Mouse (Mus musculus): Measurements from ENCODE around the gene Iqsec3. TPM values are rescaled to one million over a fixed set of nuclear protein-coding genes. Genes with fewer than 3 reads are reported as not detected.
"Not testable (repeated sequence)": the region's sequence is repeated elsewhere in the genome, so short reads cannot be mapped to it uniquely, and the experiment has no call there.

Iqsec3 gene
- total RNA-seq, 2 experiments from 2014 or later = 0.51 to 0.69 TPM

DNA sequence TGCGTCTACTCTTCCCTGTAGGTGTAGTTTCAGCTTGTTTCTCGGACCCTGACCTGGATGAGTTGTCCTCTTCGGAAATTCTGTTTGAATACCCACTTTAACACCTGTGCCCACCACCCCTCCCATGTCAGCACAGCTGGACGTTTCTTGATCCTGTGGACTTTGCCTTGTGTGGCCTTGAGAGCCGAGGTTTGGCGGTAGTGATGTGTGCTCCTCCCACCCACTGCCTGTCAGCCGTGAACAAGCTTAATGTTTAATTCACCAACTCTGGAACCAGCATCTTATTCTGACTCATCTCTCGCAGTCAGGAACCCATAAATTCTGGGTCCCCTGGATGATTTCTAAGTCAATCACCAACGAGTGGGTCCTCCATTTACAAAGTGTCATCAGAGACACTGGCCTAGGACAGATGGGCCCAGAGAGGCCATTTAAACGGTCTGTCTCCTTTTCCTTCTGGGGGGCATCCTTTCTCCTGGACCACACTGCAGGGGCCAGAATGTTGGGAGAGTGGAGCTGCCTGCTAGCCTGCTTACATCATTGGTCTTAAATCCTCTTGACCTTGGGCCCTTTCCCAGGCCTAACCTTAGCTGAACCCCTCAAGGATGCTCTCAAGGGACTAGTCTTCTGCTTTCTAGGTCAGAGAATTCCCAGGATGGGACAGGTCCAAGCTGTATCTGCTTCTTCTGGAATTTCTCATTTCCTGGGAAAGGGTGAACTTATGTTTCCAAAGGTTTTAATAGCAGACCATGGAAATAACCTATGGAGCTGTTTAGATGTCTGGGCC lies 102.1 kb downstream of the Iqsec3 start:
- no peak for DNase-seq

DNA sequence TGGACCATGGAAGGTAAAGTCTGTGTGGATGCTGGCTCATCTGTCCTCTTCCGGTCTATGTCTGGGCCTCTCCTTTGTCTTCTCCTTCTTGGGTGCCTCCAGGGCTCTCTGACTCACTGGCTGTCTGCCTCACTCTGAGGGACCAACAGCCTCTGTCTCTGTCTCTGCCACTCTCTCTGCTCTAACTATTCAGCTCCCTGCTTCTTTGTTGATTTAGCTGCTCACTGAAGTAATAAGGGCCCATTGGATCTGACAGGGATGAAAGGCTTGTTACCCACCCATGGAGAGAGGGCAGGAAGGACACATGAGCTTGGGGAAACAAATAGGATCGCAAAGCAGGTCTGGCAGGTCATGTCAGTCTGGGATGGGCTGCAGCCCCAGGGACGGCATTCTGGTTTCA lies 106.4 kb downstream of the Iqsec3 start:
- intact Hi-C loops (cut with DNase I) = loop anchor here (2.0 to 5.0 kb wide), 2 partner anchors 28 to 180 kb away; no protein-coding TSS in a partner anchor
- no peak for DNase-seq

More for the DNA sequence above, 102.1 kb downstream of the Iqsec3 start:
- intact Hi-C loops (cut with DNase I) = no loop called here

DNA sequence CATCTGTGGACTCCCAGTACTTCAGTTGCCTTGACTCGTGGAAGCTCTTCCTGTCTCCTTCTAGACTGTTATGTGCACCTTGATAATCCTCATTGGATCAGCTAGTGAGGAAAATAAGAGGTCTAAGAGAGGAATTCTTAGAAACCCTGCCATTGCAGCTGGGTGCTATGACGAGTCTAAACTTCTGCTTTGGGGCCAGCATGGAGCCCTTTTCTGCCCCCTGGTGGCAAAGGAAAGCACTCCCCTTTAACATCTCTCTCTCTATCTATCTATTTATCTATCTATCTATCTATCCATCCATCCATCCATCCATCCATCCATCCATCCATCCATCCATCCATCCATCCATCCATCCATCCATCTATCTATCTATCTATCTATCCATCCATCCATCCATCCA lies 106.9 kb downstream of the Iqsec3 start:
- intact Hi-C loops (cut with DNase I) = loop anchor here (1.0 to 5.0 kb wide), 3 partner anchors 28 to 179 kb away; no protein-coding TSS in a partner anchor
- DNase-seq = not testable (repeated sequence)

DNA sequence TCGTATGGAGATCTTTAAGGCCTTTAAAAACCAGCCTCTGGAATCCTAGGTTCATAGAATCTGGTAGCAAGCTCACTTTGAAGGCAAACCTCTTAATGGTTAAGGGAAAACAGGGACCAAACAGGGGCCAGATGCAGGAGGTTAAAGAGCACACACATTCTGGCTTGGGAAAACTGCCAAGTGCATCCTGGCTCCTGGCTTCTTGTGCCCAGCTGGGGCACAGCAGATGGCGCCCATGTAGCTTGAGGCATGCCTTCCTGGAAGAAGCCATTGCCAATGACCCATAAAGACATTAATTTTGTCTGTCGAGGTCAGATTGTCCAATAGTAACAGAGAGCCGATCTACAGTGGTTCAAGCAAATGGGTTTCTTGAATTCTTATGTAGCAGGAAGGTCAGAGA lies 109.5 kb downstream of the Iqsec3 start:
- no peak for DNase-seq
- intact Hi-C loops (cut with DNase I) = no loop called here

DNA sequence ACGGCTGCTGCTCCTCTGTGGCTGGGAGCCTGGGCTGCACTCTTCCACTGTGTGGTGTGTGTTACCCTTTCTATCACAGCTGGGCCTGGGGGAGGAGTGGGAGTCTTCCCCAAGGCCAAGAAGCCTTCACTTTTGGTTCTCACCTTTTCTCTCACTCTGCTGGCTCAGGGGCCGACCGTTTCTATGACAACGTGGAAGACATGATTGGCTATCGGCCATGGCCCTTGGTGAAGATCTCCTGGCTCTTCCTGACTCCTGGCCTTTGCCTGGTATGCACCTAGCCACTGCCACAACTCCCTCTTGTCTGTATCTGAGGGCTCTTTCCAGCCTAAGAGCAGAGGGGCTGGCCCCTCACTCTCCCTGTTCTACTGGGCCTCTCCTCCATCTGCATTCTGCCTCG lies 110.4 kb downstream of the Iqsec3 start:
- intact Hi-C loops (cut with DNase I) = no loop called here
- no peak for DNase-seq

DNA sequence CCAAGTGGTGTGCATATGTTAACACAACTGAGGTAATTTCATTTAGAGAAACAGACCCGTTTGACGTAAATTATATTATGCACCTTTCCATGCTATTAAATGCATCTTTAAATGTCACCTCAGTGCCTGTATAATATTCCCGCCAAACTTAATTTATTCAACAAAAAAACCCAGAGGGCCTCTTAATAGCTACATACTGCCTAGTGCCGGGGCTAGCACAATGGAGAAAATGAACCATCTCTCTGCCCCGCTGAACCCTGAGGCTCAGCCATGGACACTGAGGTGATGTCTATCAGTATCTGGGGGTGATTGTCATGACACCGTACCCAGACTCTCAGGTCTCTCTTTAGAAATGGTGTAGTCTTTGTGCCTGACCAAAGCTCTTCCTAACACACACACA lies 116.2 kb downstream of the Iqsec3 start:
- intact Hi-C loops (cut with DNase I) = no loop called here
- no peak for DNase-seq

DNA sequence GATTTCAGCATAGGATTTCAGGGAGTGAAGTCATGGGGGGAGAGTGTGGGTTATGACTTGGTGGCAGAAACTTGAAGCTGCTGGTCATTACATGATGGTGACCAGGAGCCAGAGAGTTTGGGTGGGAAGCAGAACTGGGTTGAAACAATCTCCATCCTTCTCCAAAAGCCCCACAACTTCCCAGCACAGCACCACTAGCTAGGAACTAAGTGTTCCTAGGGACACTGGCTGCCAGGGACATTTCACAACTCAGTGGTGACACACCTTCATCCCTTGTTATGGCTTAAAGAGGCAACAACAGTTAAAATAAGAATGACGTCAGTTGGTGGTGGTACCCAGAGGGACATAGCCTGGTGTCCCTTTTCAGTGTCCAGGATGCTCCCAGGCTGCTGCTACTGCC lies 117.4 kb downstream of the Iqsec3 start:
- intact Hi-C loops (cut with DNase I) = no loop called here
- DNase-seq = peak in 1 of 2 experiments; percentile 20

DNA sequence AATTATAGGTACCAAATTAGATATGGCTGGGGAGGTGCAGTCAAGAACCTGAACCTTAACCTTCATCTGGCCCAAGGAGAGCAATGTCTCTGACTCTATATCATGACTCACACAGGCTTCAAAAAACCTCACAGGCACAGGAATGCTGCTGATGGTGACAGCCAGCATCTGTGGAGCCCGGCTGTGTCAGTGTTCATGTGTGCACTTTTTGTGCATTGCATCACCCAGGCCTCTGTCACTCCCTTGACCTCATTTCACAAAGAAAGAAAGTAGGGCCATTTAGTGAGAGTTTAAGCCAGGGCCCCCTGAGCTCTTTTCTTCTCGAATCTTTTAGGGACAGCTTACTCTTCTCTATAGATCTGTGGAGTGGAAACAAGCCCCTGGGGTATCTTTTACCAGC lies 121.2 kb downstream of the Iqsec3 start:
- DNase-seq = no peak
- intact Hi-C loops (cut with DNase I) = no loop called here

DNA sequence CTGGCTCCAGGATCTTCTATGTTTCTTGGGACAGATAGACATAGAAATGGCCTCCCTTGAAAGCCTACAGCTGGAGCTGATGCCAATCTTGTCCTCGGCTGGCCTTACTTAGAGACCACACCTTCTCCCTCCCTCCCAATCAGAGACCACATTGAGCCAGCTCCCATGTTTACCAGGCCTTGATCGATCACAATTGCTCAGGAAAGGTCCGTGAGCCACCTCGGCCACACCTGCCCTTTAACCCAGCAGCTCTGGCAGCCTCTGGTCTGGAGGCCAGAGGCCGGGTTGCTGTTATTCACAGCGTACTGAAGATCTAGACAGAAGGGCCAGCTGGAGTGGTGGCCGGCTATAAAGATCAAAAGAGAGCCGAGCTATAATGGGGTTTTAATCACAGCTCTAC lies 127.0 kb downstream of the Iqsec3 start:
- intact Hi-C loops (cut with DNase I) = no loop called here
- DNase-seq = no peak

DNA sequence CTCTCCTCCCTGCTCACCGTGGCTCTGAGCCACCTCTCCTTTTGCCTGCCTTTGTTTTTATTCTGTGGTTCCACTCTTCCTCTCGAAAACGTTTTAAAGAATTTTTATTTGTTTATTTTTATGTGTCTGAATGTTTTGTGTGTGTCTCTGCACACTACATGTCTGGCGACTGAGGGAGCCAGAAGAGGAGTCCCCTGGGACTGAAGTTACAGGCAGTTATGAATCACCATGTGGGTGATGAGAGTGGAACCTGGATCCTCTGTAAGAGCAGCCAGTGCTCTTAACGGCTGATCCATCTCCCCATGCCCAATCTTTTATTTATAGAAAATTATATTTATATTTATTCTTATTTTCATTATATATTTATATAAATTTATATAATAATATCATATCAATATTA lies 129.1 kb downstream of the Iqsec3 start:
- DNase-seq = no peak
- intact Hi-C loops (cut with DNase I) = no loop called here

DNA sequence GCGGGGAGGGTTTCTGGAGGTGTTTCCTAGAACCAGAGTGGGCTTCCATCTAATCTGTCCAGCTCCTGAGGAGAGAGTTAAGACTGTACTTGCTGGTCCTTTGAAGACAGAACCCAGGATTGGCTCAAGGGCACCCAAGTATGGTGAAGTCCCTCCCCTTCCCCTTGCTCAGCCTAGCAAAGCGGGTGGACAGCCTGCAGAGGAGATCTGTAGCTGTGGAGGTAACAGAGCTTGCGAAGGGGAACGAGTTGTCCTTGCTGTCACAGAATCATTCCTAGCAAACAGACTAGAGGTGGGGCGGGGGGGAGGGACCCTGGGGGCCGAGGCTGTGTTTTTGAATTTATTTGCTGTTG lies 129.7 kb downstream of the Iqsec3 start:
- no peak for DNase-seq
- intact Hi-C loops (cut with DNase I) = no loop called here

DNA sequence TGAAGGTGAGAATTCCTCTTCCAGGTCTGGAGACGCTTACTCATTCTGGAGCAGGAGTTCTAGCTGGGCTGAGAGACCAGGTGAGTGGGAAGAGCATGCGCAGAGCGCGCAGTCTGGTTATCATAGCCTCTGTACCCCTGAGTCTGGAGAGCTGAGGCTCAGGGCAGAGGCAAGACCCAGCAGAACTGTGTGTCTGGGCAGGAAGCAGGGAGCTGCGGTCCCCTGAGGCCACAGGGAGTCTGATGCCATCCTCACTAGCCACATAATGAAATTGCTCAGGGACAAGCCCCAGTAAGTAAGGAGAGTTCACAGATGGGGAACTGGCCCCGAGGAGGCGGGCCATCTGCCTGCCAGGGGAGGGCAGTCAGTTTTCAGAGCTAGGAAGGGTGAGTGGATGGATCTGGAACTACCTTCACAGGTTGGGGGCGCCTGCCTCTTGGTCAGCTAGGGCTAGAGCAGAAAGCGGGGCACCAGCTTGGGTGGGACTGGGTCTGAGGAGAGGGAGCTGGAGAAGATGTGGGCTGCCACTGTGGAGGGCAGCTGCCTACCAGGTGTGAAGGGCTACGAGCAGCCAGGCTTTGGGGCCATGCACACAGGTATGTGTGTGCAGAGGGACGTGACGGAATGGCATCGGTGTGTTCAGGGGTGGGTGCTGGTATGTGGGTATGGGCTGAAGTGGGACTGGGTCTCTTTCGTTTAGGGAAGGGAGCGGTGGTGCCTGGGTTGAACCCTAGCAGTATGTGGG lies 130.3 kb downstream of the Iqsec3 start, which contains the start of gene Slc6a12:
Gene Slc6a12 (plus strand): TSS at position 51 of the 745 bp plus-strand sequence.
- intact Hi-C loops (cut with DNase I) = no loop called here

DNA sequence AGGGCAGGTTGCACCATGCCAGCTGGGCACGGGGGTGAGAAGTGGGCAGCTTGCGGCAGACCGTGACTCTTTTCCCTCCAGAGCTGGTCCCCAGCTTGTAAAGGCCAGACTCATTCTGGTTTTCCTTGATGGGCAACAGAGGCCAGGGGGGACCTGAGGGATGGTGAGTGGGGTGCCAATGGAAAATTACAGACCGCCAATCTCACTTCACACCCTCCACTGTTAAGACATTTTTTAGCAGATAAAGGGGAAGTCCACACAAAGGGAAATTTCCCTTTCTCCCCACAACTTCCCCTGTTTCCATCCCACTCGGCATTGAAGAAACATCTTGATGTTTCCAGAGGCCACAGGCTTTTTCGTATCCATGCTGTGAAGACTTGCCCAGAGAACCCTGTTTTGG lies 131.8 kb downstream of the Iqsec3 start:
- intact Hi-C loops (cut with DNase I) = no loop called here
- DNase-seq = no peak

More for the DNA sequence above, 130.3 kb downstream of the Iqsec3 start, which contains the start of gene Slc6a12:
- no peak for DNase-seq

DNA sequence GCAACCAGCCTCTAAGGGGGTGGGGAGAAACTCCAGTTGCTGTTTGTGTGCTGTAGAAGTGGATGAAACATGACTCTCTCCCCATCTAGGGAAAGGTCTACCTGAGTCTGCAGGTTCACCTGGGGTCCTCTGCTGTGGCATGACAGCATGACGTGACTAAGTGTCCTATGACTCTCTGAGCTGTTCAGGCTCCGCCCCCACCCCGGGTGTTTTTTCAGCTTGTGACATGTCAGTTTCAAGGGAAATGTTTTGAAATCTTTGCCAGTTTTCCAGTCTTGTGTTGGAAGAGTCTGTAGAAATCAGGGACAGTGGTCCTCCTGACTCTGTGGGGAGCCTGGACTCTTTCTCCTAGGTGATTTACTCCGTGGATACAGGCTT lies 135.0 kb downstream of the Iqsec3 start:
- intact Hi-C loops (cut with DNase I) = loop anchor here (1.0 to 10.0 kb wide), 5 partner anchors 28 to 195 kb away; partner anchors contain the start of gene Iqsec3
- no peak for DNase-seq

DNA sequence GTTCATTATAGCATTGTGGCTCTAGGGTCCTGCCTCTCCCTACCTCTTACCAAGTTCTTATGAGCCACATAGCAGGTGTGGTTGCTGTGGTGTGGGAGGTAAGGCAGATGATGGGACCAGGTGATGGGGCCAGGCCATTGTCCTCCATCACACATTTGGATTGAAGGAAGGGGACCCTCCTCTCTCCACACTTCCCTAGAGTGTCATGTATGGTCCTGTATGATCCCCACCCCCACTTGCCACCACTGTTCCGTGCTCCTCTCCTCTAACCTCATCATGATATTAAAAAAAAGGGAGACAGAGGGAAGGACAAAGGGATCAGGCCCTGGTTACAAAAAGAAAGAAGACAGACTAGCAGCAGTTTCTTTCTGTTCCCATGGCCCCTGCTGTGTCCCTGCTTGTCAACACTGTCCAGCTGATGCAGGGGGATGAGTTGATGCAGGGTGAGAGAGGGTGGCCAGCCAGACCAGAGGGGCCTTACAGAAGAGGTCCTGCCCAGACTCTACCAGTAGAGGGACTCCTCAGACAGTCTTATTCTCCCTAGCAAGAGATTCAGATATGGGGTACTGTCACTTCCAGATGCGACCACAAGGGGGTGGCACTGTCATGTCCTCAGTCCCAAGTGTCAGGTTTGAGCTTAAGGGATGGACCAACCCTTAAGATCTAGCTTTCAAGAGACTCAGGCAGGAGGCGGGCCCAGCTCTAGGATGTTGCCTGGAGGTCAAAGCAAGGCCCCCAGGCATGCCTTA lies 135.5 kb downstream of the Iqsec3 start:
- peak; percentile 74 to 80 for DNase-seq
- intact Hi-C loops (cut with DNase I) = loop anchor here (1.0 to 10.0 kb wide), 5 partner anchors 29 to 195 kb away; partner anchors contain the start of gene Iqsec3

DNA sequence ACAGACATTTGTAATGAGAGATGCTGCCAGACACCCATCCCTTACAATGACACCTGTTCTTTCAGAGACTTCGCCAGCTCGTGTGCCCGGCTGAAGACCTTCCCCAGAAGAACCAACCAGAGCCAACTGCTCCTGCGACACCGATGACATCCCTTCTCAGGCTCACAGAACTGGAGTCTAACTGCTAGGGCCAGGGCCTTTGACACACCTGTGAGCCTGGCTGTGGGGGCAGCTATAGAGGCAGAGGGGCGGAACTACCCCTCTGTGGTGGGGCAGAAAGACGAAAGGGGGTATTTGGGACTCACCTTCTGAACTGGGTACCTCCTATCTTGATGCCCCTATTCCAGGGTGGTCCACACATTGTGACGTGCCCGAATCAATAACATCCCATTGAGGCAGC lies 136.2 kb downstream of the Iqsec3 start:
- intact Hi-C loops (cut with DNase I) = loop anchor here (5.0 to 10.0 kb wide), 3 partner anchors 65 to 142 kb away; partner anchors contain the start of gene Iqsec3

DNA sequence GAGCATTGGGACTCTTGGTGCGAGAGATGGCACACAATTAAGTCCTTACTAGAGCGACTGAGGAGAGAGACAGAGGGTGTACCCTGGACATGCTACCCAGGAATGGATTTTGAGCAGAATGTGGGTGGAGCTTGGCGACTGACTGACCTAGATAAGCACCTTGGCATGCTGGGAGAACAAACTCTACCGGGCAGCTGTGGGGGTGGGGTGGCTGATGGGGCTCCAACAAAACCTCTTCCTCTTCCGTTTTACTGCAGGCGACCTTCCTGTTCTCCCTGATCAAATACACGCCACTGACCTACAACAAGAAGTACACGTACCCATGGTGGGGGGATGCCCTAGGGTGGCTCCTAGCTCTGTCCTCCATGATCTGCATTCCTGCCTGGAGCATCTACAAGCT lies 136.9 kb downstream of the Iqsec3 start:
- intact Hi-C loops (cut with DNase I) = loop anchor here (5.0 to 10.0 kb wide), 3 partner anchors 64 to 142 kb away; partner anchors contain the start of gene Iqsec3
- DNase-seq = no peak

More for the DNA sequence above, 136.2 kb downstream of the Iqsec3 start:
- DNase-seq = no peak

DNA sequence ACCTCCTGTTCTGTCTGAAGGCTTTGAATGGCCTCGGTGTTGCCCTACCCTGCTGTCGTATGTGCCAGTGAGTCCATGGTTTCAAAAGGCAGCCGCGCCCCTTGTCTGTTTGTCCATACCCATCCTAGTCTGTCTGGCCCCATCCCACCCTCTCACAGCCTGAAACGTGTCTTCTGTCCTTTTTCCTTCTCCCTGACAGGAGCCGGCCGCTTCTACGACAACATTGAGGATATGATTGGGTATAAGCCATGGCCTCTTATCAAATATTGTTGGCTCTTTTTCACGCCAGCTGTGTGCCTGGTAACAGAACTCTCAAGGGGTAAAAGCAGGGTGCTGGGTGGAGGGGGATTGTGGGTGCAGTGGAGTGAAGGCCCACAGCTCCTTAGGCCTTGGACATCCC lies 137.6 kb downstream of the Iqsec3 start:
- no peak for DNase-seq
- intact Hi-C loops (cut with DNase I) = loop anchor here (5.0 to 10.0 kb wide), 3 partner anchors 64 to 141 kb away; partner anchors contain the start of gene Iqsec3

DNA sequence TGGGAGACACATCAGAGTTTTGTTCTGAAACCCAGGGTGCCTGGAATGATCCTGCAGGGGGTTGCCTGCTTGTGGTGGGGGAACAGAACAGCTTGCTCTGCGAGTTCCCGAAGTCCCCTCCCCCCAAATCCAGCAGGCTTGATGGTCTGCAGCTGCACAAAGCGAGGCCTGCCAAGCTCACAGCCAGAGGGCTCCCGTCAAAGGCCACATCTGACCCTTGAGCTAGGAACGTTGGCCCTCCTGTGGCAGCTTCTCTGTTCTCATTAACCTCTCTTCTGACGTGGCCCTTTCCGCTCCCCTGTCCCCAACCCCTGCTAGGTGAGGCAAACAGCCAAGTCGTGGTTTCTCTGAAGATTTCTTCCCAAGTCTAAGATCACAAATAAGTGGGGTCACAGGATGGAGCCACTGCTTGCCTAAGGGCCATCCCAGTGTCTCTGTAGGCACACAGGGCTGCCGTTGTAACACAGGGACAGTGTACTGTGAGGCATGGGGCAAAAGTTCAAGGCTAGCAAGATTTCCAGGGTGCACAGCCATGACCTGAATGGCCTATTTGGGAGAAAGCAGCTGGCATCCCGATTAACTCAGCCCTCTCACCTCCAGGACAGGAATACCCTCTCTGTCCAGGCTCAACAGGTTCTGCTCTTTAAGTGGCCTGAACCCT lies 143.5 kb downstream of the Iqsec3 start:
- DNase-seq = no peak
- intact Hi-C loops (cut with DNase I) = loop anchor here (10.0 kb wide), 1 partner anchor 135 kb away; no protein-coding TSS in a partner anchor

DNA sequence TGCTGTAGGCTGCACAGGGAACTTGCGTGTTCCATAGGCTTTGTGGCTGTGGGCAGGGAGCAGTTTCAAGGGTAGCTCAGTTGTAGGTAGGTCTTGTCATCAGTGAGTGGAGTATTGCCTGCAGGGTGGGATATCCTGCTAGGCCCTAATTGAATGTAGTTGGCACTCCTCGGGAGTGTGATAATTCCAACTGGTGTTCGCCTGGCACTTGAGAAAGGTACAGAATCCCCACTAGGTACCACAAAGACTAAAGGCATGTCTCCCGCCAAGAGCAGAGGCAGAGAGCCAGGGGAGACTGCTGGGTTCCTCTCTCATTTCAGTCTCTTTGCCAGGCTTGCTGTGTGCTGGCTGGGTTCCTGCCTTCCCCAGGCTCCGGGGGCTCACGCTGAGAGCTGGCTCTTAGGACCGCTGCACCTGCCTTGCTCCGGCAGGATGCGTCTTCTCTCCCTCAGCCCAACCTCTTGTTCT lies 145.0 kb downstream of the Iqsec3 start:
- DNase-seq = peak in 1 of 2 experiments; percentile 14
- intact Hi-C loops (cut with DNase I) = no loop called here
